Mouse (Mus musculus): ENCODE data around the gene Terf2ip.

- TF ChIP-seq ZC3H11A (IDR thresholded peaks at IDR 0.05; ENCODE audit: borderline replicate concordance, low read depth, low read length) (no peak), ZNF384 (IDR thresholded peaks at IDR 0.05; ENCODE audit: low read depth, low read length) (no peak), HCFC1 (IDR thresholded peaks at IDR 0.05; ENCODE audit: borderline replicate concordance, insufficient read depth, low read length) (no peak), MAFK (IDR thresholded peaks at IDR 0.05; ENCODE audit: insufficient read depth, low read depth, low read length) (no peak)
Observed at GRCm38 (mm10) chr8:112030663-112031062, 19.5 kb downstream of the Terf2ip start.

Measured in ES-E14 (cell line).